Mouse (Mus musculus) liver, adult 2 months (tissue): ENCODE measurements at regions not wholly inside any gene's neighbourhood (a gene's known extent, or its start where the extent isn't known, plus 50 kb on each side); places are given as distances from the start of the nearest gene placed in this dataset.

Source experiments
- CTCF ChIP-seq: fragments of 200-500 bp; IDR thresholded peaks from 2 replicates; pipeline ENCODE4 v1.5.1; 2011; ENCODE audit warnings: low read depth, low read length, control low read depth
- POLR2A ChIP-seq: fragments of 200-500 bp; IDR thresholded peaks from 2 replicates; pipeline ENCODE4 v1.6.1; 2011; ENCODE audit warnings: low read length, control low read depth; ENCODE audit not compliant: insufficient read depth; ENCODE audit errors: extremely low read depth

DNA sequence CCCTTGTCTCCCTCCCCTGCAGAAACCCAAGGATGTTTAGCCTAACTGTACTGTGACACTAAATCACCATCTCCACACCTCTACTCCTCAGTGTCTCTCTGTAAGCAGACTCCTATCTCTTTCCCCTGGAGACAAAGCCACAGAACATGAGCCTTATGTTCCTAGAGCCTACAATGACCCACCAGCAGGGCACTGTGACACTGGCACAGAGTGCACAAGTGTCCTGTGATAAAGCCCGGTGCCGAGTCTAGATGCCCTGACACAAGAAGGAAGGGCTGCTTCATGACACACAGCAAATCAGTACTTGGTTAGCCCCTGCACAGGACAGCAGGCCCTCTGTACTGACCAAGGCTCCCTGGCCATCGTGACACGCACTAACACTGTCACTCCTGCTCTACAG lies 71.2 kb upstream of the Zmiz1 start:
- TF ChIP-seq POLR2A (no peak), CTCF (no peak)
